Mouse (Mus musculus) brain, embryonic 14.5 days (tissue): Measurements from ENCODE around the gene Sema4b.

Source experiments
- CTCF ChIP-seq: fragments of 200-500 bp; IDR thresholded peaks from 2 replicates; pipeline ENCODE4 v1.5.1; 2012; ENCODE audit warnings: inconsistent platforms, mild to moderate bottlenecking, moderate library complexity, borderline replicate concordance; ENCODE audit not compliant: insufficient read depth, insufficient read length; ENCODE audit errors: extremely low read depth
- POLR2A ChIP-seq: fragments of 200-500 bp; IDR thresholded peaks from 2 replicates; pipeline ENCODE4 v1.6.1; 2012; ENCODE audit warnings: mild to moderate bottlenecking, inconsistent platforms, borderline replicate concordance; ENCODE audit not compliant: poor library complexity, insufficient read depth, insufficient read length, severe bottlenecking; ENCODE audit errors: extremely low read depth

DNA sequence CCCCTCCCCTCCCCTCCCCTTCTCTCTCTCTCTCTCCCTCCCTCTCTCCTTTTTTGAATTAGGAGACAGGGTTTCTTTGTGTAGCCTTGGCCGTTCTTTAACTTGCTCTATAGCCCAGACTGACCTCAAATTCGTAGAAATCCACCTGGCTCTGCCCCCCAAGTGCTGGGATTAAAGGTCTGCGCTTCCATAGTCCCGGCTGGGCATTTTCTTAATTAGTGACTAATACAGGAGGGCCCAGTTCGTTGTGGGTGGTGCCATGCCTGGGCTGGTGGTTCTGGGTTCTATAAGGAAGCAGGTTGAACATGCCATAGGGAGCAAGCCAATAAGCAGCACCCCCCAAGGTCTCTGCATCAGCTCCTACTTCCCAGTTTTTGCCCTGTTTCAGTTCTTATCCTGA lies 2.7 kb upstream of the Sema4b start:
- TF ChIP-seq CTCF: no peak
- no peak for TF ChIP-seq POLR2A
